Mouse (Mus musculus): ENCODE measurements around the gene Gm10318.
A peak's percentile ranks its signal among the peaks of the same experiment; 100 is the strongest.

The Gm10318 gene

DNA sequence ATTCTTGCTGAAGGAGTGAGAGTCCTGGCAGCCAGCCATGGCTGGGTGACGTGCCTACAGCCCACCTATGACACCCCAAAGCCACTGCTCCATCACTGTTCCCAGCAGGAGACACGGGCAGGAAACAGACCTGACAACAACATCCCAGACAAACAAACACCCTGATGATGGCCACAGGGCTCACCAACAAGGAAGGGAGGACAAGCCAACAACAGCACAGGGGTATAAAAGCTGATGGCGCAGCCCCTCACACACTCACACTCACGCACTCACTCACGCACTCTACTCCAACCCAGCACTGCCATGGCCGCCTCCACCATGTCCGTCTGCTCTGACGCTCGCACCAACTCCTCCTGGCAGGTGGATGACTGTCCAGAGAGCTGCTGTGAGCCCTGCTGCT is at the start of gene Gm10318:
Gm10318 (plus strand) TSS at position 301 of the 400 bp plus-strand sequence.
- no peak for DNase-seq

DNA sequence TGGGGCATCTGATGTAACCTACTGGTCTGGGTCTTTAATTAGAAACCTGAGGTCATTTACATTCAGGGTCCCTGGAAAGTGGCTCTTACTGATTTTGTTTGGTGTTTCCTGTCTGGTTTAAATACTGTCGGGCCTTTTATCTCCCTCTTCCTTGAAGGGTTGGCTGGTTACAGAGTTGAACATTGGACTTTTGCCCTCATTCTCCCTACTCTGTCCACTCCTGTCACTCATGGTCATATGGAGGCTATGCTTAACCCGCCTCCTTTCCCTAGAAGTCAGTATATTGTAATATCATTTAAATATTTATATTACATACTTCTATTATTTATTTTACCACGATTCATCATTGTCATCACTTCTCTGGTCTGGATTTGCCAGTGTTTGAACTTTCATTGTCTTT is 48.6 kb upstream of the Gm10318 start:
- DNase-seq = no peak

GRCm38 (mm10) chr10:77811743-77812142 is 40.9 kb upstream of the Gm10318 start, which contains the start of gene Gm9507:
Gm9507 (minus strand) TSS chr10:77811843.
- DNase-seq = no peak

GRCm38 (mm10) chr10:77814382-77814781 is 38.3 kb upstream of the Gm10318 start, which contains the start of gene Gm2696:
Gm2696 (plus strand) TSS chr10:77814682.
- no peak for DNase-seq

DNA sequence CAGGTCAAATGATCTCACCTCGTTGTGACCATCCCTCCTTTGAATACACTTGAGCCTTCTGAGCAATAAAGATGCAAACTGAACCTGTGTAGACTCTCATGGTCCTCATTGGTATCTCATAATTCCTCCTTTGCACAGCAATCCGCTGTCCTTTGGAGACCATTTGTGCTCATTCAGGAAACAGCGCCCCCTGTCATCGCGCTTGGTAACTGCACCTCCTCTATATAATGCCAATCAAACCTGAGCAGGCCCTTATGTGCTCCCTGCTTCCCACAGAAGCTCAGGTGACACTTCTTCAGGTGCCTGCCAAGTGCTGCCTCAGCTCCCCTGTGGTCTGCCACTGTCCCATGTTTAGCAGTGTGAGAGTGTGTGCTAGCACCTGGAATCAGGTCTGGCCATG is 37.1 kb upstream of the Gm10318 start:
- DNase-seq = no peak

- no peak for DNase-seq
Observed at GRCm38 (mm10) chr10:77818523-77818922, 34.1 kb upstream of the Gm10318 start.

- DNase-seq = no peak
Observed at GRCm38 (mm10) chr10:77819203-77819602, 33.5 kb upstream of the Gm10318 start.

- no peak for DNase-seq
Observed at GRCm38 (mm10) chr10:77826951-77827350, 25.7 kb upstream of the Gm10318 start, which contains the start of gene Krtap10-4. Krtap10-4 (minus strand) TSS chr10:77827095.

GRCm38 (mm10) chr10:77835647-77836046 is 17.0 kb upstream of the Gm10318 start, which contains the start of gene Krtap10-10:
Krtap10-10 (plus strand) TSS chr10:77835947.
- no peak for DNase-seq

DNA sequence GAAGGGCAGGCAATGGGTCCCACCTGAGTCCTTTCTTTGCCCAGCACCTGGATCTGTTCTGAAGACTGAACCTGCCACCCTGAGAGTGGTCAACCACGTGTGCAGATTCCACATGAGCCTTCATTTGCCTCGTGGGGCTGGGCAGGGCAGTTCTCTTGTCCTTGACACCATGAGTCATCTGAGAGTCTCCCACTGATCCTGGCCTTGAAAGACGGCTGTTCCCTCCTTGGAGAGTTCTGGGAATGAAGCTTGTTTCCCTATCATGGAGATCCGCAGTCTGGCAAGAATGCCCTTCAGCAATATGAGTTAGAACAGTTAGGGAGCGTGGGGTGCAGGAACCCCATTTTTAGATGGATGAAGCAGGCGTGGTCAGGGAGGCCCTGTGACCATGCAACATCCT is 13.7 kb upstream of the Gm10318 start:
- no peak for DNase-seq

- DNase-seq = no peak
Observed at GRCm38 (mm10) chr10:77846503-77846902, 6.2 kb upstream of the Gm10318 start, which contains the start of gene Gm36176. Gm36176 (plus strand) TSS chr10:77846803.

DNA sequence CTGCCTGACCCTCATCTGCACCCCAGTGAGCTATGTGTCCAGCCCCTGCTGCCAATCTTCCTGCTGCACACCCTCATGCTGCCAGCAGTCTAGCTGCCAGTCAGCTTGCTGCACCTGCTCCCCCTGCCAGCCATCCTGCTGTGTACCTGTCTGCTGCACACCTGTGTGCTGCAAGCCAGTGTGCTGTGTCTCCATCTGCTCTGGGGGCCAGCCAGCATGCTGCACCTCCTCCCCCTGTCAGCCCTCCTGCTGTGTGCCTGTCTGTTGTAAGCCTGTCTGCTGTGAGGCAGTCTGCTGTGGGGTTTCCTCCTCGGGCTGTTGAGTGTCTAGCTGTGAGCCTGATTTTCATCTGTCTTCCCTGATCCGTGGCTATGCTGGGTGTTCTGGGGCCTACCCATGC is 5.7 kb upstream of the Gm10318 start:
- DNase-seq = peak; percentile 28

DNA sequence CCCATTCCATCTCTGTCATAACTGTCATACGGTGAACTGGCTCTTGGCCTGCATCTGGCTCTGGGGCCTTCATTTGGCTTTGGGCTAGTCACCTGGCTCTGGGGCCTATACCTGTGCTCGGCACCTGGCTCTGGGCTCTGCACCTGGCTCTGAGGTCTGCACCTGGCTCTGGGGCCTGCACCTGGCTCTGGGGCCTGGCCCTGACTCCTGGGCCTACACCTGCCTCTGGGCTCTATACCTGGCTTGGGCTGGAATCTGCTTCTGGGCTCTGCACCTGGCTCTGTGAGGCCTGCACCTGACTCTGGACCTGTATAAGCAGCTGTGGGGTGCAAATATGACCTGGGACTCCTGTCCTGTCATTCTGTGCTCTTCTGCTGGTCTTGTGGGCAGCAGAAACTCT is 5.1 kb upstream of the Gm10318 start:
- no peak for DNase-seq

- DNase-seq = no peak
Observed at GRCm38 (mm10) chr10:77861675-77862074, 9.0 kb downstream of the Gm10318 start, which contains the start of gene Gm3285. Gm3285 (plus strand) TSS chr10:77861975.

DNA sequence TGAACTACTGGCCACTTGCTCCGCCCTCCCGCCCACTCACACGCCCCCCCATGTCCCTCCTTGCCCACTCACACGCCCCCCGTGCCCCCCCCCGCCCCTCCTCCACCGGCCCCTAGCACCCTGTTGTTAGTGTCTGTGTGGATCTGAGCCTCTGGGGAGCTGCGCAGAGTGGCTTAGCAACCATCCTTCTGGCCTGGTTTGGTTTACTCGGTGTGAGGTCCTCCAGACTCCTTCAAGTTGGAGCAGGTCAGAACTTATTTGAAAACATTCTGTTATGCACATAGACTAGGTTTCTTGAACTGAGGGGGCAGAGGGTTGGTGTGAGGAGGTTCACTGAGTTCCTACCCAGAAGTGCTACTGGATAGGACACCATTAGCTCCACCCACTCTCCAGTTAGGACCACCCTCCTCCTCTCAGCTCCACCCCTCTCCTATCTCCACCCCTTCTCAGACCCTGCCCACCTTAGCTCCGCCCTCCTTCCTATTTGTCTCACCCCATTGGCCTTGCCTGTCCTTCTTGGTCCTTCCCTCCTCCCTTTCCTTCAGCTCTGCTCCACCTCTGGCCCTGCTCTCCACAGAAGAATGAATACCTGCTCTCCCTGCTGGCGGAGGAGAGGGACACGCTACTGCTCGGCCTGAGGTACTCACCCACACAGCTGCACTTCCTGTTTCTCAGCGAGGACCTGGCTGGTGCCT is 11.6 kb downstream of the Gm10318 start:
- DNase-seq = peak; percentile 16

GRCm38 (mm10) chr10:77864762-77865143 is 12.1 kb downstream of the Gm10318 start:
- no peak for DNase-seq

- DNase-seq = no peak
Observed at GRCm38 (mm10) chr10:77867546-77867945, 14.9 kb downstream of the Gm10318 start.

DNA sequence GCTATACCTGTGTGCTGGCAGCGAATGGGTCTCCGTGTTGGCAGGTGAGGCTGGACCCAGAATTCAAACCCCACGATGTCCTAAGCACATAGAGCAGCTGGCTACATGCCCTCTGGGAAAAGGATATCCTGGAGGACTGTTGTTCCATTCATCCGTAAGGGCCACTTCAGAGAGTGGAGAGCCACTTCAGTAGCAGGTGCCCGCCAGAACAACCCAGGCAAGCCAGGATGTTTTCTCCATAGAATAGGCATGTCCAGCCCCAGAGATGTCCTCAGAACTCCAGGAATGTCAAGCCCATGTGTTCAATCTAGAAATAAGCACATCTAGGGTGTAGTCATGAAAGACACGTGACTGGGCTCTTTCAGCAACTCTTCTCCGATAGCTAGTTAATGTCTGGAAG is 17.0 kb downstream of the Gm10318 start:
- DNase-seq = no peak

GRCm38 (mm10) chr10:77878985-77879384 is 26.3 kb downstream of the Gm10318 start:
- no peak for DNase-seq

DNA sequence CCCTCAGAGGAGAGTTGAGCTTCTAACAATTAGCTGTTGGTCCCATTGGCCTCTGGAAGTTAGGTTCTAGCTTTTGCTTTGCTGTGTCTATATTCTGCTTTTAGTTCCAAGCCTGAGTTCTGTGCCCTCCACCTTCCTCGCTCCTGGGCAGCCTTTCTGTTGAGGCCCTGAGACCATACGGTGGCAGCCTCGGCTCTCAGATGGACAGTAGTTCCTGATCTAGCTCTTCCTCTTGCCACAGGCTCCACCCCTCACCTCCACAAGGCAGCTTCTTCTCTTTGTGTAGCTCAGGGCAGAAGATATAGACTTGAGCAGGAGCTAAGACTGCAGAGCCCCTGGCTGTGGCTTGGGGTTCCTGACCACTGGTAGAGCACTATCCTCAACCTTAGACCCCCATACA is 27.6 kb downstream of the Gm10318 start:
- no peak for DNase-seq

- DNase-seq = no peak
Observed at GRCm38 (mm10) chr10:77882553-77882952, 29.9 kb downstream of the Gm10318 start.

- DNase-seq = no peak
Observed at GRCm38 (mm10) chr10:77886007-77886747, 33.5 kb downstream of the Gm10318 start.

- DNase-seq = no peak
Observed at GRCm38 (mm10) chr10:77890987-77891565, 38.4 kb downstream of the Gm10318 start.

DNA sequence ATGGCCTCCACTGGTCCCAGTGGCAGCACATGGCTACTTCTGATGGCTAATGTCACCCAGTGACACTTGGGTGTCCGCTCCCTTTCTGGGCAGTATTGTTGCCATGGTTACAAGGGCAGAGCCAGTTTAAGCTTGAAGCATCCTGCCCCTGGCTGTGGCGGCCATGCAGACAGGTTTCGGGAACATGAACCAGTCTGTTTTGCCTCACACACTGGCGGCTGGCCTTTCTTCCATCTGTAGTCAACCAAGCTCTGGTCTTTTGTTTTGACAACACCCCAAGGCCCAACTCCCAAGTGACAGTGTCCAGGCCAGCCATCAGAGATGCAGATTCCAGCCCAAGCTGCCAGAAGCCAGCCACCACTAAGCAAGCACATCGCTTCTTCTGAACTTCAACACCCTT is 42.9 kb downstream of the Gm10318 start:
- DNase-seq = no peak
